Mouse (Mus musculus) lung, postnatal 25 days (tissue): ENCODE measurements around the gene Adamts17.

ENCODE experiments used
- DNase-seq: peaks from one replicate; pipeline ENCODE4 v3.0.0; 2022; ENCODE audit warnings: low spot score

The Adamts17 gene

DNA sequence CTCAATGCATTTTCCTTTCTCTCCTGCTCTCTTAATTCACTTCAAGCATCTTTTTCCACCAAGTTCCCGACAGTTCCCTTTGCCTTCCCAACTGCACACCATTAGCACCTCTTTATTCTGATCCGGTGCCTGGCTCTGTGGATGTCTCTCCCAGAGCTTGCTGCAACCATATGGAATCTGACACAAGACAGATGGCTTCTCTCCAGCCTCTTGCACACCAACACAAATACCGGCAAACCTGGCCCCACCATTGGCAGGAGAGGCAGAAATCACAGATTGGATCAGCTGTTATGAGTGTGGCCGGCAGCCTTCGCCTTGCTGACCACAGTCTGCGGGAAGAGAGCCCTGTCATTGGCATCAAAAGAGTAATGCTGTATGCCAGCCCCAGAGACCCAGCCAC is 248.2 kb downstream of the Adamts17 start:
- no peak for DNase-seq

DNA sequence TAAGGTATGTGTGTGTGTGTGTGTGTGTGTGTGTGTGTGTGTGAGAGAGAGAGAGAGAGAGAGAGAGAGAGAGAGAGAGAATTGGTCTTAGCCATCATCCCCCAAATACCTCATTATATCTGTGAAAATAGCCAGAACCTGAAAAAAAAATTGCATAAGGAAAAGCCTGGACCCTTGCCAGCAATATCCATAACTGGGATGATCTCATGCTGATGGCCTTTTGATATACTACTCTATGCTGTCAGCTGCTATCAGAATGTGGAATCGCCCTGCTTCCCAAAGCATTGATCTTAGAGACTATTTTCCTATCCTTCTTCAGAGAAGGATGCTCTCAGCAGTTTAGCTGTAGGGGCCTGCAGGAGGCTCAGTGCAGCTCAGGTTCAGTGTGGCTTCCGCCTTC is 257.6 kb downstream of the Adamts17 start:
- DNase-seq: no peak

- DNase-seq: no peak
Observed at GRCm38 (mm10) chr7:67101418-67101973, 262.0 kb downstream of the Adamts17 start.

DNA sequence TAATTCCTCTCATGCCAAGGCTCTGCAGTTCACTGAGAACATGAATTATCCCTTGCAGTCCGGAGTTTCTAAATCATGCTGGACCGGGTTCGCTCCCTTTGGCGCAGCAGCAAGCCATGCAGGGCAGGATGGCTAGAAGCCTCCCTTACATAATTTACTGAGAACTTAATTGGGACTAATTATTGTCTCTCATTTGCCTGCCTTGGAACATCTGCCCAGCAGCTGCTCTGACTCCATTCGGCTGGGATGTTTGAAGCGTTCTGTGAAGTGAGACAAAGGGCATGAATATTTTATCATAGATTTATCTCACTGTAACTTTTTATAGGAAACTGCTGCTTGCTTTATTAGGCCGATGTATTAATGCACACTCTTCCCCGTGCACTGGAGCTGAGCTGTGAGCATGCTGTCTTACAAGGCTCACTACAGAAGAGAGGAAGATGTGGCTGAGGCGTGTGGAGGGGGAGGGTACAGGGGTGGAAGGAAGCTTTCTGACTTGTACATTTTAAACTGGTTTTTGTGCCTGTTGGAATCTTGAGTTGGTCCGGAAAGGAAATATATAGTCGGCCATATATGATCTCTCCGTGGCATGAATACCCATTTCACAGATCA is 271.1 kb downstream of the Adamts17 start:
- no peak for DNase-seq

DNA sequence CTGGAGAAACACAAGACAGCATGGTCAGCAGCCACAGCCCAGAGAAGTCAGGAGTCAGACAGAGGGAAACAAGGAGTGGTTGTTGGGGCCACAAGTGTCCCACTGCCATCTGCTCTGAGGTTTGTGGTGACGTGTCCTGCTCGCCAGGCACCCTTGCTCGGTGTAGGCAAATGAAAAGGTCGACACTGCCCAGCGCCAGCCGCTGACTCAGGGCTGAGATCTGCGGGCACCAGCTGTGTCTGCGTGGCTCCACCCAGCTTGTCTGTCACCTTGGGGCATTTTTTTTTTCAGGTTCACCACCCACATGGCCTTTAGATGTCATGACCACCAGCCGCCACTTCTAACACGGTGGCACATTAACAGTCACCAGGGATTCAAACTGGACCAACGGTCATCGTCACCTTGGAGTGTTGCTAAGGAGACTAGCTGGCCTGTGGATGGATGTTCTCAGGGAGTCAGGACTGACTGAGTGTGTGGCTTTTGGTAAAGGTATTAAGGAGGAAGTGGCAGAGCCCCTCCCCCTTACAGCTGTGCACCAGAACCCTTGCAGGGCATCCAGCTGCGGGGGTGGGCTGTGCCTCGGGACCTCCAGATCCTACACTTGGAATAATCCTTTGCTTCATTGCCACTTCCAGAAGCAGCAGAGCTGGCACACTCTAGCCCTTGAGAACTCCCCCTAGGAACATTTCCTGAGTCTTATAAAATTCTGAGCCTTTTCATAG is 273.1 kb downstream of the Adamts17 start:
- DNase-seq: no peak

GRCm38 (mm10) chr7:67114056-67114455 is 274.5 kb downstream of the Adamts17 start:
- DNase-seq: no peak

DNA sequence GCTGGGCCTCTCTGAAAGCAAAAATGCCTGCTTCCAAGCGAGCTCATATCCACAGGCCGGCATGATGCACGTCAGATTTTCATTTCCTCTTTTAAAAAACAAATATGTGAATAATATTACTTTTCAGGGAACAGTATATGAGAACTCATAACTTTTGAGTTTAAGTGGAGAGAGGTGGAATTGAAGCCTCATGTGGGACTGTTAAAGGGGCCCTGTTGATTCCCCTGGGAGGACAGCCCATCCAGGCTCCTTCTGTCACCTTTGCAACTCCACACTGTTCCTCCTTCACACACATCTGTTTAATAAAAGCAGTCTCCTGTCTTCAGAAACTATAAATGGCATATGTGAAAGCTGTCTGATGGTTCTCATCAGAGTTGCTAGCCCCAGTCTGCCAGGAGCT is 275.5 kb downstream of the Adamts17 start:
- no peak for DNase-seq

DNA sequence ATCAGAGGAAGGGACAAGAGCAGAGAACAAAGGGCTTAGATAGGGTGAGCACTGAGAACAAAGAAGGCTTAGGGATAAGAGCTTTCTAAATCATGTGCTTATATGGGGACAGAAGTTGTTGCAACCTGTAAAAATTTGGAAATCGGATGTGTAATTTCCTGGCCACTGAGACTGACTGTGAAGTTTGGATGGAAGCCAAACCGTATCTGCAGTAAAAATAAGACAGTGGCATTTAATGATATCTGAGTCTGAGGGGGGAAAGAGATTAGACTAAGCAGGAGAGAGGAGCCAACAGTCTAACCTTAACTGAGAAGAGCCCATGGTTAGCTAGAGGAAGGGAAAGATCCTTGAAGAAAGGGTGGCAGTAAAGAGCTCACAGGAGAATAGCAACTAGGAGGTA is 295.6 kb downstream of the Adamts17 start:
- no peak for DNase-seq

GRCm38 (mm10) chr7:67142347-67143015 is 302.9 kb downstream of the Adamts17 start:
- DNase-seq: no peak

DNA sequence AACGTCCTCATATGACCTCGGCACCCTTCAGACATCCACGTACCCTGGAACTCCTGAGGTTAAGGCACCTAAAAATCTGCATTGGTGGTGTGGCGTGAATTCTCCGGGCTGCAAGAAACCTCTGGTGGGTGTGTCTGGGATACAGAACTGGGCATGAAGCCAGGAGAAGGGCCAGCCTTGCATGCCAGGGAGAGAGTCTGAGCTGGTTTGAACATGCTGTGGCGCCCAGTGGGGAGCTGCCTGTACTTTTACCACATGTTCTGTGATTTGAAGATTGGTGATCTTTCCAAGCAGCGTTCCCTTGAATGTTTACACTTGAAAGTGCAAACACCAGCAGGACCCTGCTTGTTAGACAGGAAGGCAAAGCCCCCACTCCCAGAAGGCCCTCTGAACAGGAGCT is 306.2 kb downstream of the Adamts17 start:
- DNase-seq: peak; percentile 4

- DNase-seq: no peak
Observed at GRCm38 (mm10) chr7:67146151-67146550, 306.6 kb downstream of the Adamts17 start.

DNA sequence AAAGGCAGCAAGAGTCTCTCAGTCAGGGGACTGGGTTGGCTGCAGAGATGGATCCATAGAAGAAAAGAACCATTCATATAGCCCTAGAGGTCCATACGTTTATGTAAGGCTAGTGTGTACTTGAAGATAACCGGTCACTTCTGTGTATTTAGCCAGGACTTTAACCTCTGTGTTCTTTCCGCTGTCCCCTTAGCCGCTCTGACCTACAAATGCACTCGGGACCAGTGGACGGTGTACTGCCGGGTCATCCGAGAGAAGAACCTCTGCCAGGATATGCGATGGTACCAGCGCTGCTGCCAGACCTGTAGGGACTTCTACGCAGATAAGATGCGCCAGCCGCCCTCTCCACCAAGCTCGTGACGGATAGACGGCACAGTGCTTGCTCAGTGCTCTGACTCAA is 310.2 kb downstream of the Adamts17 start:
- DNase-seq: no peak

GRCm38 (mm10) chr7:67152626-67153025 is 313.1 kb downstream of the Adamts17 start:
- no peak for DNase-seq

- no peak for DNase-seq
Observed at GRCm38 (mm10) chr7:67162135-67162534, 322.6 kb downstream of the Adamts17 start.

GRCm38 (mm10) chr7:67168288-67168687 is 328.8 kb downstream of the Adamts17 start:
- DNase-seq: no peak

DNA sequence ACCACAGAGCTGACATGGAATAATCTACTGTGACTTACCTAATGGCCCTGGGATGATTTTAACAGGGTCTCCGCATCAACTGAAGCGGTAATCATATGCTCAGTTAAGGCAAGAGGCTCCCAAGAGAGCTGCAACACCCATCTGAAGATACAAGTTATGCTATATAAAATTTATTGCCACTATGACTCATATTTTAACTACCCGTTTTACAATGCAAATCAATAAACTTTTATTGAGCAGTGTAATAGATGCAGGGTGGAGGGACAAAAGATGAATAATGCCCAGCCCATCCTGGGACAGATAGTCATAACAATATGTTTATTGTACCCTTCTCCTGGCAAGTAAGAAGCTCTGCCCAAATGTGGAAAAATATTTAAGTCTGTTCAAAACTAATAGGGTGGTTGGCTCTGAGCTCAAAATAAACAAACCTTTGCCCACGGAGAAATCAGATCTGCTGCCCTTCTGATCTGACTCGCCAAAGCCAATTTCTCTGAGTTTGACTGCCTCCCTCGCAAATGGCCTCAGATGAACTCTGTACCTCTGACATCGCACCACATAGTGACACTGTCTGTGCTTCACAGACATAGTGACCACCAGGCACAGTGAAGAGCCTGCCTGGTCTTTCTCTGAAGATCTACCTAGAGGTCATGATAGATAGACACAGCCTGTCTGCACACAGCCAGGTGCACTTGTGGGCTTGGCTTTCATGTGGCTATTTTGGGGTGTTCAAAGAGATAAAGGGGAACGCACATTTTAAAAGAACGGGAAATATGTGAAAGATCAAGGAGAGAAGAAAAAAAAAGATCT is 329.4 kb downstream of the Adamts17 start:
- DNase-seq: no peak

- DNase-seq: no peak
Observed at GRCm38 (mm10) chr7:67173522-67174195, 334.1 kb downstream of the Adamts17 start.

GRCm38 (mm10) chr7:67183786-67184185 is 344.3 kb downstream of the Adamts17 start:
- DNase-seq: no peak

DNA sequence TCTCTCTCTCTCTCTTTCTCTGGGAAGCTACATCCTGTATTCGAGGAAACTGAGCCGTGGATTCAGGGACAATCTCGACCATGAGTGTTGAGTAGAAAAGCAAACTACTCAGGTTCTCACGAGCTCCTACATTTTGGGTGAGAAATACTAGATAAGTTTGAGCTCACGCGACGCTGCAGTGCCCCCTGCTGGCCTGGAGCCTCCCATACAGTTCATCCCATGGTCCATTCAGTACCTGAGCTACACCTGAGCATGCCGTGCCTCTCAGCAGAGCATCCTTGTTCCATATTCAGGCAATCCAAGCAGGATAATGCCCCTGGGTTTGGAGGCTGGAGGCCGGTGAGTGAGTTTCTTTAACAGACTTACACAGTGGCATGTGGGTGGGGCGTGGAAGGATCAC is 359.9 kb downstream of the Adamts17 start:
- DNase-seq: peak; percentile 55
